Mouse (Mus musculus) stomach, embryonic 16.5 days (tissue): ENCODE results near the gene Timd2. TPM values are rescaled to one million over a fixed set of nuclear protein-coding genes. Genes with fewer than 3 reads are reported as not detected.
"Not testable (repeated sequence)": the region's sequence is repeated elsewhere in the genome, so short reads cannot be mapped to it uniquely, and the experiment has no call there.

Experiments
- ATAC-seq: fragments of 200-750 bp; cut with Nextera tagmentation; 2 replicates; pipeline ENCODE4 v1.8.0; 2017; ENCODE audit warnings: moderate number of reproducible peaks, moderate TSS enrichment; ENCODE audit not compliant: insufficient read depth, low FRiP score
- H3K27ac ChIP-seq: fragments of 300-500 bp; sonication (generic); 2 replicates; pipeline ENCODE4 v1.5.1; 2014; ENCODE audit warnings: low read length
- H3K27me3 ChIP-seq: fragments of 300-500 bp; sonication (generic); 2 replicates; pipeline ENCODE4 v1.6.1; 2014; ENCODE audit warnings: low read length, control low read depth, mixed read lengths; ENCODE audit not compliant: control insufficient read depth, insufficient read depth
- H3K36me3 ChIP-seq: fragments of 300-500 bp; sonication (generic); 2 replicates; pipeline ENCODE4 v1.6.1; 2014; ENCODE audit warnings: low read length; ENCODE audit not compliant: control insufficient read depth, insufficient read depth
- H3K4me1 ChIP-seq: fragments of 300-500 bp; sonication (generic); 2 replicates; pipeline ENCODE4 v1.6.1; 2014; ENCODE audit warnings: low read length, control low read depth, mixed read lengths; ENCODE audit not compliant: control insufficient read depth, insufficient read depth
- H3K4me2 ChIP-seq: fragments of 300-500 bp; sonication (generic); 2 replicates; pipeline ENCODE4 v1.6.1; 2014; ENCODE audit warnings: low read depth, low read length, mixed read lengths
- H3K4me3 ChIP-seq: fragments of 300-500 bp; sonication (generic); replicated peaks from 2 replicates; pipeline ENCODE4 v1.5.1; 2014; ENCODE audit warnings: mild to moderate bottlenecking, low read length
- H3K9ac ChIP-seq: fragments of 300-500 bp; sonication (generic); 2 replicates; pipeline ENCODE4 v1.6.1; 2014; ENCODE audit warnings: low read length
- H3K9me3 ChIP-seq: fragments of 300-500 bp; sonication (generic); replicated peaks from 2 replicates; pipeline ENCODE4 v1.6.1; 2016; ENCODE audit warnings: low read length, control low read depth; ENCODE audit not compliant: control insufficient read depth
- WGBS: fragments of 180-500 bp; shearing (Covaris S2); extraction: QIAGEN DNeasy Blood & Tissue Kit; methylation state at CpG from one replicate; pipeline ENCODE4 v1.1.7; 2014; 5-methylcytosine and 5-hydroxymethylcytosine counted together
- polyA plus RNA-seq: library from polyadenylated mRNA; unstranded; fragments of >200 nt; fragmentation: Nextera tagmentation; extraction: Ambion mirVana; gene quantifications from 2 replicates; pipeline ENCODE4 v1.2.1, GENCODE M21; 2015

Gene Timd2
- polyA plus RNA-seq, 1 experiment from 2014 or later: 3.3 TPM

GRCm38 (mm10) chr11:46734617-46735016 lies 27.8 kb upstream of the Timd2 start:
- Histone ChIP-seq H3K9me3 (no peaks in the 10 kb centered on the region), H3K9ac (no peak overlapping the region), H3K4me2 (no peak overlapping the region), H3K36me3 (no peaks in the 10 kb centered on the region), H3K4me1 (no peaks in the 10 kb centered on the region), H3K4me3 (no peak overlapping the region), H3K27me3 (no peaks in the 10 kb centered on the region), H3K27ac (no peak overlapping the region)
- 18% methylated on average over 1 of the region's 1 CpGs for WGBS
- ATAC-seq: no peak

DNA sequence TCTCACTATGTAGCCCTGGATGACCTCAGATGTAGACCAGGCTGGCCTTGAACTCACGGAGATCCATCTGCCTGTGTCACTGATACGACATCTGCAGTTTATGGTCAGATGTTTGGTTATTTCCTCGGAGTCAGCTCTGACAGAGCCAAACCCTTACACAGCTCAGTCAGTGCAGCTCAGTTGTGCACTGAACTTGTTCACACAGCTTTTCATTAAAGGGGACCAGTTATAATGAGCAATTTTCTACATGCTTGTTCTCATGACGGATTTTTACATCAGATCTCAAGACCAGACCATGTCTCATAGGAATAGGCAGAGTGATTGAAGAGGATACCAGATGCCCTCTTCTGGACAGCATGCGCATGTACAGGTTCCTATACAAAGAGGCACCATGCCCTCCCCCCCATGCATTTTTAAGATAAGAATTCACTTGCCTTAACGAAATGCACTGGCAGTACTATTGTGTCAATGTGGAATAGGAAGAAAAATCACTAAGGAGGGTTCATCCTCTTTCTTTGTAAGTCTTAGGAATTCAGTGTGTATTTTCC lies 26.5 kb upstream of the Timd2 start:
- Histone ChIP-seq H3K9ac (no peak overlapping the region), H3K4me1 (no peaks in the 10 kb centered on the region), H3K4me3 (no peak overlapping the region), H3K9me3 (no peaks in the 10 kb centered on the region), H3K27me3 (no peaks in the 10 kb centered on the region), H3K27ac (no peak overlapping the region), H3K36me3 (no peaks in the 10 kb centered on the region), H3K4me2 (no peak overlapping the region)
- no peak for ATAC-seq
- WGBS: 51% methylated on average over 6 of the region's 6 CpGs

GRCm38 (mm10) chr11:46731541-46732070 lies 24.7 kb upstream of the Timd2 start:
- Histone ChIP-seq H3K27me3 (no peaks in the 10 kb centered on the region), H3K4me3 (no peak overlapping the region), H3K9me3 (no peaks in the 10 kb centered on the region), H3K36me3 (no peaks in the 10 kb centered on the region), H3K27ac (no peak overlapping the region), H3K4me1 (no peaks in the 10 kb centered on the region), H3K4me2 (no peak overlapping the region), H3K9ac (no peak overlapping the region)
- WGBS: 77% methylated on average over 11 of the region's 11 CpGs
- ATAC-seq: no peak

GRCm38 (mm10) chr11:46698830-46699229 lies 8.0 kb downstream of the Timd2 start:
- WGBS: 69% methylated on average over 5 of the region's 5 CpGs
- no peak for ATAC-seq
- H3K4me1 ChIP-seq: no peaks in the 10 kb centered on the region
- no peak overlapping the region for H3K4me3 ChIP-seq
- no peak overlapping the region for H3K9ac ChIP-seq
- no peaks in the 10 kb centered on the region for H3K9me3 ChIP-seq
- no peaks in the 10 kb centered on the region for H3K36me3 ChIP-seq
- H3K27me3 ChIP-seq: no peaks in the 10 kb centered on the region
- H3K27ac ChIP-seq: no peak overlapping the region
- no peak overlapping the region for H3K4me2 ChIP-seq

DNA sequence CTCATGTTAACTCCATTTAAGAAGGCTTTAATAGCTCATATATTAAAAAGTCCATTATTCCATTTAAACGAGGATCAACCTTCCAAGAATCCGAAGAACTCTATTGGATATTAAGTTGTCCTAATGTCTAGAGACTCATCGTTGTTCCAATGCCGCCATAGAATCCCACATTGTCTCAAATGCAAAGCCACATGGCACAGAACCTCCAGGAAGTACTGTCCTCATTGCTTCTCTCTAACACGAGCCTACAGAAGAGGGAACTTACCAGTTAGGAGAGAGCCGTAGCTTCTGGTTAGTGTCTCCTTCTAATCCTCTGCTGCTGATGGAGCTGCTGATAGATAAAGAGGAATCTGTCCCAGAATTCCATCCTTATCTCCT lies 8.6 kb downstream of the Timd2 start:
- 89% methylated on average over 6 of the region's 6 CpGs for WGBS
- Histone ChIP-seq H3K4me1 (no peaks in the 10 kb centered on the region), H3K9ac (no peak overlapping the region), H3K27me3 (no peaks in the 10 kb centered on the region), H3K27ac (no peak overlapping the region), H3K4me3 (no peak overlapping the region), H3K4me2 (no peak overlapping the region), H3K36me3 (no peaks in the 10 kb centered on the region), H3K9me3 (no peaks in the 10 kb centered on the region)
- ATAC-seq: no peak

DNA sequence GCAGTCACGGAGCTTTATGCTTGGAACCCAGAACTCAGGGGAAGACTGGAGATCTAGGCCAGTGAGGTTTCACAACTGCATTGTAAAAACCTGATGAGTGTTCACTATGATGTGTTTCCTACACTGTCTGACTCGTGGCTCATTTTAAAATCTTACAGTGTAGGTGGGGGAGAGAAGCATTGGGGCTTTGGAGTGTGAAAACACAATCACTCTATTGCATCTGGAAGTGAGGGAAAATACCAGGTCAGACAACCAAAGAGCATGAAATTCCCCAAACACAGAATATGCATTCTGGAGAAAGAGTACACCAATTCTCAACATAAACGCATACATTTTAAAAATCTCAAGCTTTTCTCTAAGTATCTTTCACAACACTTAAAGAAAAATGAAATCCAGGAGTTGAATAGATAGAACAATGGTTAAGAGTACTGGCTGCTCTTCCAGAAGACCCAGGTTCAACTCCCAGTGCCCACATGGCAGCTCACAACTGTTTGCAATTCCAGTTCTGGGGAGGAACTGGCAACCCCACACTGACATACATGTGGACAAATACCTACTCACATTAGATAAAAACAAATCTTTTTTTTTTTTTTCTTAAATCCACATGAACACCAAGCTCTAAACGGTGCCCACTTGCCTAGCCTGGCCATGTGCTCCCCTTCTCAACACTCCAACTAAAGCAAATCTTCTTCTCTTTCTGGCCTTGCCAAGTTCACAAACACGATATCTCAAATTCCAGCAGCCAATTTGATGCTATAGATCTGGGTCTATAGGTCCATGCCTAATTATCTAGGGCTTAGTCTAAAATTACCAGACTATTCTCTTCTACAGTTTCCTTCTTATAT lies 9.2 kb downstream of the Timd2 start:
- Histone ChIP-seq H3K27me3 (no peaks in the 10 kb centered on the region), H3K36me3 (no peaks in the 10 kb centered on the region), H3K27ac (no peak overlapping the region), H3K9ac (no peak overlapping the region), H3K9me3 (no peaks in the 10 kb centered on the region), H3K4me2 (no peak overlapping the region), H3K4me3 (no peak overlapping the region), H3K4me1 (no peaks in the 10 kb centered on the region)
- 78% methylated on average over 5 of the region's 5 CpGs for WGBS
- ATAC-seq: no peak

DNA sequence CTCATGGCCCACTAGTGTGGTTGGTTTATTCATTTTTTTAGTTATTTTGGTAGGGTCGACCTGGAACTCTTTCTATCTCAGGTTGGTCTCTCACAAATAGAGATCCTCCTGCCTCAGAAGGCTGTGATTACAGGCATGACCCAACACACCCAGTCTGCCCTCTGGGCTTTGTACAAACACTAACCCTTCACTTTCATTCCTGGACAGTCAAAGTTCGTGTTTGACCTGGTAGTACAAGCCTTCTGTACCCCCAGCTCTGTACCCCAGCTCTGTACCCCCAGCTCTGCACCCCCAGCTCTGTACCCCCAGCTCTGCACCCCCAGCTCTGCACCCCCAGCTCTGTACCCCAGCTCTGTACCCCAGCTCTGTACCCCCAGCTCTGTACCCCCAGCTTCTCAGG lies 11.0 kb downstream of the Timd2 start:
- not testable (repeated sequence) for H3K27ac ChIP-seq, H3K4me3 ChIP-seq, H3K9ac ChIP-seq, H3K4me2 ChIP-seq, H3K4me1 ChIP-seq, H3K27me3 ChIP-seq, H3K36me3 ChIP-seq, H3K9me3 ChIP-seq, ATAC-seq
- WGBS: 81% methylated on average over 2 of the region's 2 CpGs

DNA sequence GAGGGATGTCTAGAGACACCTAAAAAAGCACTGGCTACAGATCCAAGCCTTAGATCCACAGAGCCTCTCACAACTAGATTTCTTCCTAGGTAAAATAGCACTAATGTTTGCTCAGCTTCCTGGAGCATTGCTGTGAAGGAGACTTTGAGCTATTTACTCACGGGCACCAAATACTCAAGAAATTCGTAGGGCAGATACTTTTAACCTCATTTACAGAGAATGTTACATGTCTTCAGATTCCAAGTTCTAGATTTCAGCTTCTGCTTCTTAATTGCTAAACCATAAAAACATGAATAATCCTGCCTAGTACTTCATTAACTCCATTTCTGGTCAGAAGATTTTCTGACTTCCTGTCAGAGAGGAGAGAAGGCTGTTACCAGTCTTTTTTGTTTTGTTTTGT lies 16.7 kb downstream of the Timd2 start:
- Histone ChIP-seq H3K27ac (no peak overlapping the region), H3K4me1 (no peaks in the 10 kb centered on the region), H3K9me3 (no peaks in the 10 kb centered on the region), H3K9ac (no peak overlapping the region), H3K36me3 (no peaks in the 10 kb centered on the region), H3K27me3 (no peaks in the 10 kb centered on the region), H3K4me2 (no peak overlapping the region), H3K4me3 (no peak overlapping the region)
- ATAC-seq: no peak
- 61% methylated on average over 2 of the region's 2 CpGs for WGBS

GRCm38 (mm10) chr11:46683723-46684122 lies 23.1 kb downstream of the Timd2 start:
- no peaks in the 10 kb centered on the region for H3K4me1 ChIP-seq
- no peak overlapping the region for H3K4me3 ChIP-seq
- H3K27me3 ChIP-seq: no peaks in the 10 kb centered on the region
- no peak overlapping the region for H3K4me2 ChIP-seq
- H3K36me3 ChIP-seq: no peaks in the 10 kb centered on the region
- WGBS: 36% methylated on average over 4 of the region's 4 CpGs
- ATAC-seq: no peak
- H3K9ac ChIP-seq: no peak overlapping the region
- H3K9me3 ChIP-seq: no peaks in the 10 kb centered on the region
- H3K27ac ChIP-seq: no peak overlapping the region
